7 mouse cellular contexts compared by ENCODE assay signal in the genomic region with DNA sequence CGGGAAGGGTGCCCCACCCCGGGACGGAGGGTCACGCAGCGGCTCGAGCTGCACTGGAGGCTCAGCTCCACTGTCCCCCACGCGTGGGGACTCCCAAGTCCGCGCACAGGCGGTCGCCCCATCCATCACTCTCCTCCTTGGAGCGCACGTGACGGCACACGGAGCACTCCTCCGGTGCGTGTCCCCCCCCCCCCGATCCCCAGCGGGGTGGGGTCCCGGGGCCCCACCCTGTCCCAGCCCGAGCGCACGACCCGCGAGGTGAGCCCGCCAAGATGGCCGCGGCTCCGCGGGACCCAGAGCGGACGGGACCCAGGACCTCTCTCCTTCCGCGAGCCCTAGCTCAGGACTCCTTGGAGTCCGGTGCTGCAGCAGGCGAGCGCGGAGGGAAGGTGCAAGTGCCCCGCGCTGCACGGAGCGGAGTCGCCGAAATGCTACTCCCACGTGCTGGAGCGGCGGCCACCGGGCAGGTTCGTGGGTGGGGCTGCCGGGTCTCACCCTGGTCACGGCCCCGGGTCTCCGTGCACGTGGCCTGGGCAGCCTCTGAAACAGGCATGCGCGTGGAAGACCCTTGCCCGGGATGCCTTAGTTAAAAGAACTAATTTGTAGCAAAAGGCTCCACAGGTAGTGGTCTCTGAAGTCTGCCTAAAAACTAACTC. TPM values are rescaled to one million over a fixed set of nuclear protein-coding genes. Genes with fewer than 3 reads are reported as not detected.
DNase-seq lines count a peak whose midpoint lies in the region; ATAC-seq lines count a peak whose summit lies in the region.

No protein-coding gene starts in this region.

- no peaks in the 10 kb centered on the region for H3K9me3 ChIP-seq in forebrain, embryonic 12.5 days
- H3K9me3 ChIP-seq in hindbrain, embryonic 11.5 days (ENCODE audit: control insufficient read depth, low read length) = no peaks in the 10 kb centered on the region
- H3K9me3 ChIP-seq in limb, embryonic 15.5 days = no peaks in the 10 kb centered on the region
- no peaks in the 10 kb centered on the region for H3K9me3 ChIP-seq in midbrain, embryonic 16.5 days (replicated peaks; ENCODE audit: control insufficient read depth, low read length, poor library complexity, severe bottlenecking)
- no peaks in the 10 kb centered on the region for H3K9me3 ChIP-seq in stomach, embryonic 16.5 days (replicated peaks; ENCODE audit: control insufficient read depth, low read length)

- H3K4me1 ChIP-seq in brown adipose tissue, adult 24 weeks (ENCODE audit: control insufficient read depth, insufficient read depth, insufficient read length, low read length) = no peaks in the 10 kb centered on the region
- H3K4me1 ChIP-seq in forebrain, embryonic 12.5 days = peaks cover 36% of the 10 kb centered on the region
- H3K4me1 ChIP-seq in hindbrain, embryonic 11.5 days (replicated peaks; ENCODE audit: control insufficient read depth, insufficient read depth, low read length) = peaks cover 10% of the 10 kb centered on the region
- H3K4me1 ChIP-seq in limb, embryonic 15.5 days = peaks cover 33% of the 10 kb centered on the region
- H3K4me1 ChIP-seq in midbrain, embryonic 16.5 days (ENCODE audit: control insufficient read depth, insufficient read depth, low read length) = peaks cover 16% of the 10 kb centered on the region
- peaks cover 3% of the 10 kb centered on the region for H3K4me1 ChIP-seq in stomach, embryonic 16.5 days (ENCODE audit: control insufficient read depth, insufficient read depth, low read length)

- H3K36me3 ChIP-seq in forebrain, embryonic 12.5 days (replicated peaks) = no peaks in the 10 kb centered on the region
- H3K36me3 ChIP-seq in hindbrain, embryonic 11.5 days (ENCODE audit: control insufficient read depth, insufficient read depth, low read length) = no peaks in the 10 kb centered on the region
- H3K36me3 ChIP-seq in limb, embryonic 15.5 days = no peaks in the 10 kb centered on the region
- H3K36me3 ChIP-seq in midbrain, embryonic 16.5 days (ENCODE audit: control insufficient read depth, insufficient read depth, low read length) = no peaks in the 10 kb centered on the region
- no peaks in the 10 kb centered on the region for H3K36me3 ChIP-seq in stomach, embryonic 16.5 days (ENCODE audit: control insufficient read depth, insufficient read depth, low read length)

- H3K4me3 ChIP-seq in brown adipose tissue, adult 24 weeks (ENCODE audit: insufficient read depth, low read depth, low read length) = peak overlapping the region; percentile 98
- peak overlapping the region; percentile 78 for H3K4me3 ChIP-seq in forebrain, embryonic 12.5 days (replicated peaks)
- peak overlapping the region; percentile 79 for H3K4me3 ChIP-seq in hindbrain, embryonic 11.5 days (ENCODE audit: low read depth, low read length)
- H3K4me3 ChIP-seq in limb, embryonic 15.5 days = peak overlapping the region; percentile 74
- H3K4me3 ChIP-seq in midbrain, embryonic 16.5 days (ENCODE audit: low read depth, low read length) = peak overlapping the region; percentile 69
- peak overlapping the region; percentile 91 for H3K4me3 ChIP-seq in stomach, embryonic 16.5 days (replicated peaks; ENCODE audit: low read length)

- peaks cover 39% of the 10 kb centered on the region; the same call in 1 of the 2 replicates for H3K27me3 ChIP-seq in forebrain, embryonic 12.5 days
- peaks cover 12% of the 10 kb centered on the region for H3K27me3 ChIP-seq in hindbrain, embryonic 11.5 days (ENCODE audit: control insufficient read depth, insufficient read depth, low read length)
- no peaks in the 10 kb centered on the region for H3K27me3 ChIP-seq in limb, embryonic 15.5 days
- H3K27me3 ChIP-seq in midbrain, embryonic 16.5 days (ENCODE audit: control insufficient read depth, insufficient read depth, low read depth, low read length) = peaks cover 38% of the 10 kb centered on the region
- no peaks in the 10 kb centered on the region for H3K27me3 ChIP-seq in stomach, embryonic 16.5 days (ENCODE audit: control insufficient read depth, insufficient read depth, low read length)

- H3K27ac ChIP-seq in brown adipose tissue, adult 24 weeks (replicated peaks; ENCODE audit: low read depth, low read length) = peak overlapping the region; percentile 52; the same call in 1 of the 2 replicates
- H3K27ac ChIP-seq in forebrain, embryonic 12.5 days = peak overlapping the region; percentile 85
- no peak overlapping the region for H3K27ac ChIP-seq in hindbrain, embryonic 11.5 days (ENCODE audit: low read depth, low read length)
- H3K27ac ChIP-seq in limb, embryonic 15.5 days = peak overlapping the region; percentile 95
- 0 out of 2 replicates have a peak overlapping the region, but pooled peaks have one; percentile 18 for H3K27ac ChIP-seq in midbrain, embryonic 16.5 days (ENCODE audit: low read length)
- H3K27ac ChIP-seq in stomach, embryonic 16.5 days (ENCODE audit: low read length) = peak overlapping the region; percentile 98

- H3K9ac ChIP-seq in forebrain, embryonic 12.5 days = peak overlapping the region; percentile 82
- H3K9ac ChIP-seq in hindbrain, embryonic 11.5 days (ENCODE audit: low read depth, low read length) = peak overlapping the region; percentile 83
- peak overlapping the region; percentile 68 for H3K9ac ChIP-seq in limb, embryonic 15.5 days
- H3K9ac ChIP-seq in midbrain, embryonic 16.5 days (ENCODE audit: low read depth, low read length) = peak overlapping the region; percentile 64
- peak overlapping the region; percentile 93 for H3K9ac ChIP-seq in stomach, embryonic 16.5 days (ENCODE audit: low read length)

- DNase-seq in NIH3T3 (ENCODE audit: low read depth) = peak; percentile 58
- peak; percentile 75 for DNase-seq in hindbrain, embryonic 11.5 days (ENCODE audit: low spot score)

- peak; percentile 79 for ATAC-seq in forebrain, embryonic 12.5 days (ENCODE audit: low FRiP score)
- peak; percentile 65 for ATAC-seq in hindbrain, embryonic 11.5 days (ENCODE audit: low FRiP score)
- peak; percentile 70 for ATAC-seq in limb, embryonic 15.5 days (ENCODE audit: insufficient number of reproducible peaks, low FRiP score, low TSS enrichment, low read depth)
- ATAC-seq in midbrain, embryonic 16.5 days = peak; percentile 63; the same call in 1 of the 2 replicates
- ATAC-seq in stomach, embryonic 16.5 days (ENCODE audit: insufficient read depth, low FRiP score) = peak; percentile 65

- H3K4me2 ChIP-seq in forebrain, embryonic 12.5 days = peak overlapping the region; percentile 94
- H3K4me2 ChIP-seq in hindbrain, embryonic 11.5 days (replicated peaks; ENCODE audit: low read depth, low read length) = peak overlapping the region; percentile 99
- peak overlapping the region; percentile 87 for H3K4me2 ChIP-seq in limb, embryonic 15.5 days
- peak overlapping the region; percentile 97 for H3K4me2 ChIP-seq in midbrain, embryonic 16.5 days (ENCODE audit: low read length)
- H3K4me2 ChIP-seq in stomach, embryonic 16.5 days (ENCODE audit: low read depth, low read length) = peak overlapping the region; percentile 93

- whole genome bisulfite sequencing in forebrain, embryonic 12.5 days = under 1% methylated on average over 51 of the region's 58 CpGs
- under 1% methylated on average over 36 of the region's 58 CpGs for WGBS in hindbrain, embryonic 11.5 days
- WGBS in limb, embryonic 15.5 days = under 1% methylated on average over 52 of the region's 58 CpGs
- WGBS in midbrain, embryonic 16.5 days = 0% methylated on average over 37 of the region's 58 CpGs
- WGBS in stomach, embryonic 16.5 days = under 1% methylated on average over 56 of the region's 58 CpGs

RNA-seq across cellular contexts. Expression of gene Ezr, which starts 0.6 kb away (rescaled TPM):
- 3.0 and 3.6 TPM in 2 replicates for polyA plus RNA-seq in brown adipose tissue, adult 24 weeks (2012; ENCODE audit: insufficient read depth, insufficient read length, missing spikeins)
- 115 and 122 TPM in 2 replicates for polyA plus RNA-seq in forebrain, embryonic 12.5 days (2016; fragmentation: Nextera tagmentation; extraction: Ambion mirVana)
- 73.8 and 91.1 TPM in 2 replicates for polyA plus RNA-seq in hindbrain, embryonic 11.5 days (2014; fragmentation: Nextera tagmentation; extraction: Ambion mirVana)
- 114 and 115 TPM in 2 replicates for polyA plus RNA-seq in limb, embryonic 15.5 days (2015; fragmentation: Nextera tagmentation; extraction: Ambion mirVana)
- polyA plus RNA-seq in midbrain, embryonic 16.5 days (2015; fragmentation: Nextera tagmentation; extraction: Ambion mirVana) = 31.9 and 36.8 TPM in 2 replicates
- 266 and 335 TPM in 2 replicates for polyA plus RNA-seq in stomach, embryonic 16.5 days (2015; fragmentation: Nextera tagmentation; extraction: Ambion mirVana)
